Mouse (Mus musculus): ENCODE data around the gene Irf2.

The Irf2 gene

GRCm38 (mm10) chr8:46739003-46739949, at the start of gene Irf2:
Irf2 (plus strand) TSS chr8:46739732.
- DNase-seq = peak; percentile 94

DNA sequence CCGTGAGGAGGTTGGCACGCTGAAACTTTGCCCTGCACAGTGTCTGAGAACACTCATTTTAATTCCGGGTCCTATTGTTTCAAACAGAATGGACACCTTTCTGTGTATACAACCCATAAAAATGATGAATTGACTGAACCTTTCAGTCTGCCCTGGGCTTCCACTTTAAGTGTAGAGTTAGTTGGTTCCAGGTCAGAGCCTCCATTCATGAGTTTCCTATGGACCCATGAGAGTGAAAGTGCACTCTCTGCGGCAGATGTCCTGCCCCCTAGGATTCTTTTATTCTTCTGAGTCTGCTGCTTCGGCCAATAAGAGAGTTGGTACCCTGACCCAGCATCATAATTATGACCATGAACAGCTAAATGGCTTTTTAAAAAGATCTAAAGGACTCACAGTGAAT, 49.4 kb upstream of the Irf2 start:
- peak; percentile 18 for DNase-seq

DNA sequence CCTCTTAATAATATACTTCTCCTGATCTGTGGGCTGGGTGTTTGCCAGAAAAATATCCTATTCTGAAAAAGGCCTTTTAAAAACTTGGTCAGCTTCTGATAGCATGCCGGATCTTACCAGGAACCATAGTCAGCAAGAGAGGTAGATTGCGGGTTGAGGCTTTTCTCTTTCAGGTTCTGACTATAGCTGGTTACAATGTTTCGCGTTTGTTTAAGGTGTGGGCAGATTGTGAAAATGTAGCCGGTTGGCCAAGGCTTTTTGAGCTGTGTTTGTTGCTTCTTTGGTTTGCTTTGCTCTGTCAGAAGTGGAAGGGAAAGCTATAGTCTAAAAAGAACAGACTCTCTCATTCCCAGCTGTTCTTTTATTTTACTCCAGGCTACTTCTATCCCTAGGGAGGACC, 49.0 kb upstream of the Irf2 start:
- DNase-seq = no peak

GRCm38 (mm10) chr8:46691360-46691759, 48.2 kb upstream of the Irf2 start:
- no peak for DNase-seq

DNA sequence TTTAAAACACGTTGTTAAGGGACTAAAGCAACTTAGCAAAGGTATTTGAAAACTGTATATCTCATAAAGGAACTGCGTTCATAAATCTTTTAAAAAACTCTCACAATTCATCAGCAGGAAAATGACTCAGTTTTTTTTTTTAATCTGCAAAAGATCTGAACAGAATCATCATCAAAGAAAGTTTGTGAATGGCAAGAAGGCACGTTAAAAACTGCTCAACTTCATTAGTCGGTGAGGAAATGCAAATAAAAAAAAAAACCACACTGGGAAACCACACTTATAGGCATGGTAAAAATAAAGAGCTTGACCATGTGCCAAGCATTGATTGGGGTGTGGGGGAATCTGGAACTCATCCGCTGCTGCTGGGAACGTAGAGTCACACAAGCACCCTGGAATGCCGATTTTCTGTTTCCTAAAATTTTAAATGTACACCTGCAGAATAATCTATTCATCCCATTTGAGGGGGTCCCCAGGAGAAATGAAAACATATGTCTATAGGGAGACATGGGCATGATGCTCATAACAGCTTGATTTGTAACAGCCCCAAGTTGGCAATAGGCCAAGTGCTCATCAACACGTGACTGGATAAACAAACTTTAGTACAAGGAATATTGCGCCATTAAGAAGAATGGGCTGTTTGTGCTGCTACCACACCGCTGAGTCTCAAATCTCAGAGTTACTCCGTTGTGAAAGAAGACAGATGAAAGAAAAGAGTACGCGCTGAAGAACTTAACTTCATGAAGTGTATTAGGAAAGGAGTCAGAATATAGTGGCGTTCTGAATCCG, 43.1 kb upstream of the Irf2 start:
- DNase-seq = peak; percentile 66

- DNase-seq = no peak
Measured at GRCm38 (mm10) chr8:46697566-46697965, 42.0 kb upstream of the Irf2 start.

- no peak for DNase-seq
Measured at GRCm38 (mm10) chr8:46698162-46698561, 41.4 kb upstream of the Irf2 start.

- DNase-seq = no peak
Measured at GRCm38 (mm10) chr8:46705145-46705544, 34.4 kb upstream of the Irf2 start.

DNA sequence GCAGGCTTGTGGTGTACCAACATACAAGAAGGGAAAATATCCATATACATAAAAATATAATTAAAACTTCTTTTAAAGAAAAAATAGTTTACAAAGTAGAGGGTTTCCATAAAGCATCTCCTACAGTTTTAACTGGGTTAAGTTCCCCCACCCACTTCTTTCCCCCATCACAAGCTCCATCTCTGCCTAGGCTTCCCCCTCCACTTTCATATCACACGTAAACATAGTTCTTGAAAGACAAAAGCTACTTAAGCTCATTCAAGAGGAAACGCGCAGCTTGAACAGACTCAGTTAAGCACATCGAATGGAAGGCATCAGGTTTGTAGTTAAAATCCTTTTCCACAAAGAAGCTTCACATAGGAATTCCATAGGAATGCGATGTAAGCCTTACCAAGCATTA, 32.8 kb upstream of the Irf2 start:
- DNase-seq = no peak

DNA sequence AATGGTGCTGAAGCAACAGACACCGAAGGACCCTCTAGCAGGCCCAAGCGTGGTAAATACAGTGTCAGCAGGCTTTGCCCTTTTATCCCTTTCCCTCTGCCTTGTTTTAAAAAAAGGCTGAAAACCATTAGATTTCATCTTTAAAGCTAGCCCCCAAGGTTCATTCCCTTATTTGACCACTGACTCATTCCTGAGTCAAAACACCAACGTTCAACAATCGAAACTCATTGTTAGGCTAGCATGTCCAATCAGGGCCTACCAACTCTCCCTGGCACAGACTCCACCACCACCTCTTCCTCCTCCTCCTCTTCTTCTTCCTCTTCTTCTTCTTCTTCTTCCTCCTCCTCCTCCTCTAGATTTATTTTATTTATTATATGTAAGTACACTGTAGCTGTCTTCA, 30.2 kb upstream of the Irf2 start:
- no peak for DNase-seq

GRCm38 (mm10) chr8:46710289-46710688, 29.2 kb upstream of the Irf2 start:
- DNase-seq = no peak

DNA sequence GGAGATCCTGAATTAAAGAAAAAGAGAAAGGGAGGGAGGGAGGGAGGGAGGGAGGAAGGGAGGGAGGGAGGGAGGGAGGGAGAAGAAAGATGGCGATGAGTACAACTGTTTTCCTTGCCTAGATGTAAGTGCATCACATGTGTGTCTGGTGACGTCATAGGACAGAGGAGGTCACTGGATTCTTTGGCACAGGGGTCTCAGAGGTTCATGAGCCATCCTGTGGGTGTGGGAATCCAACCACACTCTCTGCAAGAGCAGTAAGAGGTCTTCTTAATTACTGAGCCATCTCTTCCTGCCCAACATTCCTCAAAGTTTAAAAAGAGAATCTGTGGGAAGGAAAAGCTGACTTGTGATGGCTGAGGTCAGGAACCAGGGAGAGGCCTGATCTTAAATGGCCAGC, 28.0 kb upstream of the Irf2 start:
- no peak for DNase-seq

GRCm38 (mm10) chr8:46713178-46713577, 26.4 kb upstream of the Irf2 start:
- no peak for DNase-seq

GRCm38 (mm10) chr8:46713844-46714243, 25.7 kb upstream of the Irf2 start:
- DNase-seq = no peak

DNA sequence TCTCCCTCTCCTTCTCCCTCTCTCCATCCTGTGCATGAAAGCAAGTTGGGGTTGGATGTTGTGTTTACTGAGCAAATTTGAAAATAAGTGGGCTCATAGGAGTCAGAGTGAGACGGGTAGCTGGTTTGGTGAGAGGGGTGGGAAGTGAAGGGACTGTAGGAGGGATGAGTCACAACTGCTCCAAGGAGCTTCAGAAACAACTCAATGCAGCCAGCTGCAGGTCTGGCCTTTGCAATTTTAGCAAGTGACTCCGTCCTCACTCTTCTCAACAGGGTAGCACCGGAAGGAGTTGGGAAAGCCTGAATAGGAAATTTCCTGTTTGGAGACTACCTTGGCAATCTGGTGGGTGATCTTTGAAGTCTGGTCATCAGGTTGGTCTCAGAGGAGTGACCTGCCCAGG, 25.1 kb upstream of the Irf2 start:
- no peak for DNase-seq

DNA sequence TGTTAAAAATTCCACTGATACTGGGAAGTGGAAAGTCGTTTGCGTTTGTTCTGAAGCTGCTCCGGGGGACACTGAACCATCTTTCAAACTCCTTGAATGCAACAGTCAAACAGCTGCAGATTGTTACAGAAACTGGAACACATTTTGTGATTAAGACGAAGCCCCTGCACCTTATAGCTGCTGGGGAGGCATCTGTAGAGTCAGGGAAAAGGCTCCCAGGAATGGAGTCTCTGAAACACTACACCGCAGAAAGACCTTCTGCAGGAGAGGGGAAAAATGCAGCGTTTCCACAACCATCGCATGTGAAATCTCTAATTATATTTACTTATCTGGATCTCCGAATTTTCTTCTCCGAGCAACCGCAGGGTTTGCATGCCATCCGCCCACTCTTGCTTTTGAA, 23.1 kb upstream of the Irf2 start:
- no peak for DNase-seq

DNA sequence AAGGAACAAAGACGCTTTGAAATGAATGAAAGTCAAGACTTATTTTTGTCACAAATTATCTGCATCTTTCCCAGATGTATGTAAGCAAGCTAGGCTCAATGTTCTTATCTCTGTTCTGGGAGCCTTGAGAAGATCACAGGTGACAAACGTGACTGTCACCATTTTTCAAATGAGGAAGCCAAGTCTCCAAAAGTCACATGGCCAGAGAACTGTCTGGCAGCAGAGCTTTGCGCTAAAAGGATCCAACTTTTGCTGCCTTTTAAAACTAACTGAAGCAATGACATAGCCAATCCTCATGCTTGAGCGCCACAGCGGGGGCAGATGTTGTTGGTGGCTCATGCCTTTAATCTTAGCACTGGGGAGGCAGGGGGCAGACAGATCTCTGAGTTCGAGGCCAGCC, 22.4 kb upstream of the Irf2 start:
- DNase-seq = no peak

DNA sequence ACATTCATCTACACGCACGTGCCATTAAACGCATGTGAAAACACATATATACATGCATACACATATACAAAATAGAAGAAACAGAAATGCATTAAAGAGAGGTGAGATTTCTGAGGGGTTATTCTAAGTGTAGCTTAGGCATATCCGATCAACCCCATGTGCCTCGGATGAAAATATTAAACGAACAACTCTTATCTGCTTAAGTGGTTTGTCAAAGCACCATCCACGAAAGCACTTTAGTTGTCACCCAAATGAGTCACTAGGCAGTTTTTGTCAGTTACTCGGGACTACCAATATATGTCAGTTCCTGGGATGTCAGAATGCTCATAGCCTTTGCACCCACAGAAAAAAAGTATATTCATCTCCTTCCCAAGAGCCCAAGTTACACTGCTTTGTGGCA, 21.2 kb upstream of the Irf2 start:
- no peak for DNase-seq

DNA sequence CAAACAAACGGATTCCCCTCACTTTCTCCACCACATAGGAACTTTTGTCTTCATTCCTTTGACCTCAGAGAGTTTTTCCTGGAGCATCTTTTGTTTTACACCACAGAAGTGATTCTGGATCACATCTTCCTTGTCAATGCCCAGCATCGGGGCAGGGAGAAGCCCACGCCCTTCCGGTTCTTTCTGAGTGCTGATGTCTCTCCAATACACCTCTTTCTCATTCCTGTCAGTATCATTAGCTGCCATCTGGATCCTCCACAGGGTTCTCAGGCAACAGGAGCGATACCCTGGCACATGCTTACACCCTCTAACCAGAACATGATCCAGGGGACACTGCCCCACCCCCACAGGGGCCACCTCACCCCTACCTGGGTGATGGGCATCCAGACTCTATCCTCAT, 20.8 kb upstream of the Irf2 start:
- DNase-seq = no peak

DNA sequence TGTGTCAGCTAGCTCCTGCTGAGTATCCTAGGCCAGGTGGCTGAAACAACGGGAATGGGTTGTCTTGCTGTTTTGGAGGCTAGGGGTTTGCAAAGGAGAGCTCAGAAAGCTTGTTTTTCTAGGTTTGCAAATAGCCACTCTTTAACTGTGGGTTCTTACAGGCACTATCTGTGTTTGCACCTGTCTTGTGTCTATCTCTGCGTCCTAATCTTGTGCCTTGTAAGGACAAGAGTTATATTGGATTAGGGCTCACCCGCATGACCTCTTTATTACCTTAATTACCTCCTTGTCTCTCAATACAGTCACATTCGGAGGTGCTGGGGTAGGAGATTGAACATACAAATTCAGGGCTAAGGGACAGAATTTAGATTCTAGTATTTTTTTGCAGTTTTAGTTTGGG, 18.9 kb upstream of the Irf2 start:
- DNase-seq = no peak

DNA sequence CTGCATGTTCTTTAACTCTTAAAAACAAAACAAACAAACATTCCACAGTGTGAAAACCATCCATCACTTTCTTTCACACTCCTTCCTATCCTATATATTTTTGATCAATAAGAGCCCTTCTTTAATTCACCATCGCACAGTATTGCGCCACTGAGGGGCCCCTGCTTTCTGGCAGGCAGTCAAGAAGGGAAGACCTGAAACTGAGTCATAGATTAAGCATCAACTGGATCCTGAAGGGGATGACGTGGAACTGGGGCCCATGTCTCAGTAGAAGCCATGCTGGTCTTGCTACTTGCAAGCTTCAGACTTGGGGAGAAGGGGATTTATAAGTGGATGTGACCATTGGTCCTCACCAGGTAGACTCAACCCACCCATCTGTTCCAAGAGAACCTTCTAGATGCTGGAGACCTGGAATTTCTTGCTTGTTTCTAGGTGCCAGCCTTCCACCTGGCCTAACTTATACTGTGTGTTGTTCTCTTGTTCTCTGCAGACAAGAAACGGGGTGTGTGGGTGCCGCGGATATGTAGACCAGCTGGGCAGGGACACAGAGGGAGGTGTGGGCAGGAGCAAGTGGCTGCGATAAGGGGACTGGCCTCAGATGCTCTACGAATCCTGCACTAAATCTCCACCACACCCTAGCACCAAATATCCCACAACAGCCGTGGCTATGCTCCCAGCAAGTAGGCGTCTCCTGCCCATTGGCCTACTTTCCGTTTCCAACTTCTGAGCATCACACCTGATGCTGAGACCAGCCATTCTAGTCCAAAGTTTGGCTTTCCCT, 18.3 kb upstream of the Irf2 start:
- DNase-seq = no peak

DNA sequence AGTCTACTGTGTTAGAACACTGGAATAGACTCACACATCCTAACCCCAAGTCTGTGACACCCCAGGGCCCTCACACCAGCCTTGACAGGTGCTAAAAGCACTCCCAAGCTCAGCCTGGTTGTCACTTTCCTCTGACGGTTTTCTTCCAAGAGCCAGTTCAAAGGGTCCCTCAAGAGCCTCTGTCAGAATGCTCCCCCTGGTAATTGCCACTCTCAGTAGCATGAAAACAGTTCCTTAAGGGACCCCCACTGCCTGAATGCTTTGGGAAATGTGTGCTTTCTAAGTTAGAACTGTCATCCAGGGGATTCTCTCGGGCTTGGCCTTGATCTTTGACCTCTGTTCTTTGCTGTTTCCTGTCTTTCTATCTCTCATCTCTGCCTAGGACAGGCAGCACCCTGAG, 17.0 kb upstream of the Irf2 start:
- no peak for DNase-seq

- DNase-seq = no peak
Measured at GRCm38 (mm10) chr8:46726383-46726782, 13.1 kb upstream of the Irf2 start.

All from retina, postnatal 1 day (tissue).